Mouse (Mus musculus): ENCODE data around the gene Armcx1. TPM values are rescaled to one million over a fixed set of nuclear protein-coding genes. Genes with fewer than 3 reads are reported as not detected.
A peak's percentile ranks its signal among the peaks of the same experiment; 100 is the strongest.

The Armcx1 gene
- polyA plus RNA-seq (2014; fragmentation: Nextera tagmentation; extraction: Ambion mirVana): 71.9 and 81.9 TPM in 2 replicates

DNA sequence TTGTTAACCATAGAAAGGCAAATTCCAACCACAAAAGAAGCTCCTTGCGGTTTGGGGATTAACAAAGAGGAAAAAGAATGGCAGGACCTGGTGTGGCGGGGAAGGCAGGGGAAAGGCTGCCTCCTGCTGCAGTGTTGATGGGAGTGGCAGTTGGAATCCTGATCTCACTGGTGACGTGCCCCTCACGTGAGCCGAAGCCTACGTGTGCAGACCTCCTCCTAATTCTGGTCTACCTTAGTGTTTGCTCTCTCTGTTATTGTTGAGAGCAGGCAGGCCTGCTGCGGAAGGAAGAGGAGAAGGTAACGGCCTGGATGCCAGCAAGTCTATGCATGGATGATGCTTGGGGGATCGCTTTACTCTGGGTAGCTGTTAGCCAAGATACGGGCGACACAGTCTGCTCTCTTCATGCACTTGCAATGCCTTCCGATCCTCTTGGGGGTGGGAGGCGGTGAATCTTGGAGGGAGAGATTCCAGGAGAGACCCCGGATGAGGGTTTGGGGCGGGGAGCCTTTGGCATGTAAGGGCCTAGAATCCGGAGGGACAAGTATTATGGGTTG lies at the start of gene Armcx1:
TSS of gene Armcx1 (plus strand) at position 212 of the 557 bp plus-strand sequence.
- DNase-seq (ENCODE audit: low spot score) (peak; percentile 76), ATAC-seq (ENCODE audit: low FRiP score) (peak; percentile 97)
- no peaks in the 10 kb centered on the region for H3K4me1 ChIP-seq (replicated peaks; ENCODE audit: control insufficient read depth, insufficient read depth, low read length)
- peak within 1 kb of the TSS; percentile 92 for H3K27ac ChIP-seq
- H3K27me3 ChIP-seq (ENCODE audit: control insufficient read depth, insufficient read depth, low read length): peaks cover 3% of the 10 kb centered on the region
- 14% methylated on average over 16 of the region's 16 CpGs for WGBS
- peak within 1 kb of the TSS; percentile 61 for H3K4me2 ChIP-seq (replicated peaks)
- peaks cover 20% of the 10 kb centered on the region for H3K36me3 ChIP-seq (replicated peaks; ENCODE audit: control insufficient read depth, insufficient read depth)
- H3K9ac ChIP-seq: peak within 1 kb of the TSS; percentile 76
- no peaks in the 10 kb centered on the region for H3K9me3 ChIP-seq (ENCODE audit: control insufficient read depth, low read length)
- H3K4me3 ChIP-seq (replicated peaks; ENCODE audit: low read length): peak within 1 kb of the TSS; percentile 49

DNA sequence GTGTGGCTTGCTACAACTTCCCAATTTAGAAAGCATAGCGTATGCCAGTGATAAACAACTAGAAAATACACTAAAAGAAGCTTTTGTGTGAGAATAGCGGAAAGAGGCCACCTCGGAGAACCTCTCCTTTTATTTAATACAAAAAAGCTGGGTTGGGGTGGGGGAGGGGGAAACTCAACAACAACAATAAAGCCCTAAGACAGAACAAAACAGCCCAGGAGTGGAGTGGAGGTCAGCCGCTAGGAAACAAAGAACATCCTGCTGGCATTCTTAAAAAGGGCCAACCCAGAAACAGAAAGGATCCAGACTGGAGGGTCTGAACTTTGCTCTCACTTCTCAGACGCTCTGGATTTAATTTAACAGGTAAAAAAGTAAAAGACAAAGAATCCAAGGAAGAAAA lies 42.7 kb upstream of the Armcx1 start:
- 25% methylated on average over 5 of the region's 5 CpGs for WGBS
- DNase-seq (ENCODE audit: low spot score): no peak
- no peak for ATAC-seq (ENCODE audit: low FRiP score)

DNA sequence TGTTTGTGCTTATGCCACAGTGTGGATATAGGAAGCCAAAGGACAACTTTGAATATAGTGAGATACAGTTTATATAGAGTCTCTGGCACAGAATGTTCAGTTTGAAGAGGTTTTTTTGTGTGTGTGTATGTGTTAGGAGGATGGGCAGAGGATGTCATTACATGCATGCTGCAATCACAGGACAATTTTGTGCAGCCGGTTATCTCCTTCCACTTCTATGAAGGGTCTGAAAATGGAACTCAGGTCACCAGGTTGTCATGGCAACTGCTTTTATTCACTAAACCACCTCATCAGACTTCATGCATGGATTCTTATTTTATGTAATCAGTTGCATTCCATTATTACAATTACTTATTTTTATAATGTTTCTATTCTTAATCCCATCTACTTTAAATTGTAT lies 41.8 kb upstream of the Armcx1 start:
- H3K36me3 ChIP-seq (replicated peaks; ENCODE audit: control insufficient read depth, insufficient read depth): no peaks in the 10 kb centered on the region
- 0 out of 2 replicates have a peak, but pooled peaks cover 5% of the 10 kb centered on the region for H3K4me1 ChIP-seq (replicated peaks; ENCODE audit: control insufficient read depth, insufficient read depth, low read length)
- DNase-seq (ENCODE audit: low spot score): no peak
- no peak for ATAC-seq (ENCODE audit: low FRiP score)
- 32% methylated on average over 1 of the region's 1 CpGs for WGBS
- no peak overlapping the region for H3K9ac ChIP-seq
- no peak overlapping the region for H3K4me3 ChIP-seq (replicated peaks; ENCODE audit: low read length)
- H3K27me3 ChIP-seq (ENCODE audit: control insufficient read depth, insufficient read depth, low read length): no peaks in the 10 kb centered on the region
- H3K27ac ChIP-seq: peak overlapping the region; percentile 9; the same call in 1 of the 2 replicates
- no peak overlapping the region for H3K4me2 ChIP-seq (replicated peaks)
- no peaks in the 10 kb centered on the region for H3K9me3 ChIP-seq (ENCODE audit: control insufficient read depth, low read length)

More for the DNA sequence above, 42.7 kb upstream of the Armcx1 start:
- Histone ChIP-seq H3K9ac (no peak overlapping the region), H3K27me3 (ENCODE audit: control insufficient read depth, insufficient read depth, low read length) (no peaks in the 10 kb centered on the region), H3K27ac (no peak overlapping the region), H3K4me2 (replicated peaks) (no peak overlapping the region), H3K4me3 (replicated peaks; ENCODE audit: low read length) (no peak overlapping the region), H3K36me3 (replicated peaks; ENCODE audit: control insufficient read depth, insufficient read depth) (no peaks in the 10 kb centered on the region), H3K9me3 (ENCODE audit: control insufficient read depth, low read length) (no peaks in the 10 kb centered on the region), H3K4me1 (replicated peaks; ENCODE audit: control insufficient read depth, insufficient read depth, low read length) (0 out of 2 replicates have a peak, but pooled peaks cover 5% of the 10 kb centered on the region)

DNA sequence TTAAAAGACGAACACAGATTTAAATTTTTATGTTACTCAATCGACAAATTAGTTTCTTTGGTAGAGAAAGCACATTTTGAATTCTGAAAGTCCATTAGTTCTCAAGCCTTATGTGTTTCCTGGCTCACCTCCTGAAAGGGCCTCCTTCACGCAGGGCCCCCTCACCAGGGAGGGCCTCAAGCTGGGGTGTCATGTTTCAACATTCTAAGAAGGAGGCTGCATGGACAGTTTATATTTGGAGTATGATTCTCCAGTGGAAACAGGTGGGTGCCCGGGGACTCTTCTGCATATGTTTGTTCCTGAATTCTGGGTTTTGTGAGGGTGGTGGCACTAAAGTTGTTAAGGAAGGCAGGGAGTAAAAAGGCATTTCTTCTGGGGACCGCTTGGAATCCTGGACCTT lies 32.8 kb upstream of the Armcx1 start:
- Histone ChIP-seq H3K4me3 (replicated peaks; ENCODE audit: low read length) (peak overlapping the region; percentile 56), H3K36me3 (replicated peaks; ENCODE audit: control insufficient read depth, insufficient read depth) (peaks cover 14% of the 10 kb centered on the region), H3K27me3 (ENCODE audit: control insufficient read depth, insufficient read depth, low read length) (no peaks in the 10 kb centered on the region), H3K9me3 (ENCODE audit: control insufficient read depth, low read length) (no peaks in the 10 kb centered on the region), H3K4me2 (replicated peaks) (peak overlapping the region; percentile 55), H3K4me1 (replicated peaks; ENCODE audit: control insufficient read depth, insufficient read depth, low read length) (peaks cover 8% of the 10 kb centered on the region; the same call in 1 of the 2 replicates), H3K27ac (peak overlapping the region; percentile 93), H3K9ac (peak overlapping the region; percentile 70; the same call in 1 of the 2 replicates)
- DNase-seq (ENCODE audit: low spot score) (no peak), ATAC-seq (ENCODE audit: low FRiP score) (no peak)
- WGBS: 42% methylated on average over 5 of the region's 5 CpGs

DNA sequence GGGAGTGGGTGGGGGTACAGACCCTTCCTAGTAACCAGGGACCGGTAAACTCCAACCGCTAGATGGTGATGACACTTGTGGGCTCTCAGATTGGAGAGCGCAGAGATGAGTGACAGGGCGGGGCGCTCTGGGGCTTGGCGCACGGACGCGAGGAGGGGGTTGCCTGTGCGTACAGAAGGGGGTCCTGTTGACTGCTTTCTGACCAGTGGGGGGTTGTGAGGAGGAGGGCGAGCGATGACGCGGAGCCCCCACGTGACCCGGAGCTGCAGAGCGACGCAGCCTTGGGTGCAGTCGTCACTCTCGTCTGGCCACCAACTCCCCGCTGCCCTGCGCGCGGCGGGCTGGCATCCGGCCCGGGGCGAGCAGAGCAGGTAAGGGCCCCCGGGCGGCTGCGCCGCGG lies 31.5 kb upstream of the Armcx1 start, which contains the start of gene Armcx4:
TSS of gene Armcx4 (plus strand) at position 253 of the 400 bp plus-strand sequence.
- 16% methylated on average over 26 of the region's 33 CpGs for WGBS
- peak; percentile 97 for ATAC-seq (ENCODE audit: low FRiP score)
- peak within 1 kb of the TSS; percentile 70 for H3K9ac ChIP-seq
- H3K9me3 ChIP-seq (ENCODE audit: control insufficient read depth, low read length): no peaks in the 10 kb centered on the region
- peak within 1 kb of the TSS; percentile 56 for H3K4me3 ChIP-seq (replicated peaks; ENCODE audit: low read length)
- peaks cover 26% of the 10 kb centered on the region for H3K36me3 ChIP-seq (replicated peaks; ENCODE audit: control insufficient read depth, insufficient read depth)
- peak within 1 kb of the TSS; percentile 55 for H3K4me2 ChIP-seq (replicated peaks)
- peaks cover 8% of the 10 kb centered on the region; the same call in 1 of the 2 replicates for H3K4me1 ChIP-seq (replicated peaks; ENCODE audit: control insufficient read depth, insufficient read depth, low read length)
- H3K27me3 ChIP-seq (ENCODE audit: control insufficient read depth, insufficient read depth, low read length): no peaks in the 10 kb centered on the region
- DNase-seq (ENCODE audit: low spot score): peak; percentile 80
- peak within 1 kb of the TSS; percentile 93 for H3K27ac ChIP-seq

DNA sequence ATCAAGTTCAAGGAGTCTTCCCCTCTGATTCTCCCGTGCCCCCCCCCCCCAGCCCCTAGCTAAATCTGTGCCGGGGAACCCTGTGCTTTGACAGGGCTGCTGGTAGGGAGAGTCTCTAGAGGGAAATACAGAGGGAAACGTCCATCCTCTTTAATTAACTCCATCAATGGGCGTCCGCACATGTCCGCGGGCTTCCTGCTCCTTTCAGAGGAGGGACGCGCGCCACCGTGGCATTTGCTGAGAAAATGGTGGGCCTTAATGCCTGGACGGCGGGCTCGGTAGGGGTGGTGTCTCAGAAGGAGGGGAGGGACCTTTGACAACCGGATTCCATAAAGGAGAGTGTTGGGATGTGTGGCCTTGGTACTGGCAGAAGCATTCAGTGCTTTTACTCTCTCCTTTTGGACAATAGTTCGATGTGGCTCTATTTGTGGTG lies 31.0 kb upstream of the Armcx1 start:
- ATAC-seq (ENCODE audit: low FRiP score) (peak; percentile 63; the same call in 1 of the 2 replicates), DNase-seq (ENCODE audit: low spot score) (peak; percentile 38)
- Histone ChIP-seq H3K4me2 (replicated peaks) (peak overlapping the region; percentile 55), H3K4me3 (replicated peaks; ENCODE audit: low read length) (peak overlapping the region; percentile 56), H3K27me3 (ENCODE audit: control insufficient read depth, insufficient read depth, low read length) (no peaks in the 10 kb centered on the region), H3K27ac (peak overlapping the region; percentile 93), H3K9ac (peak overlapping the region; percentile 70), H3K9me3 (ENCODE audit: control insufficient read depth, low read length) (no peaks in the 10 kb centered on the region), H3K4me1 (replicated peaks; ENCODE audit: control insufficient read depth, insufficient read depth, low read length) (peaks cover 8% of the 10 kb centered on the region; the same call in 1 of the 2 replicates), H3K36me3 (replicated peaks; ENCODE audit: control insufficient read depth, insufficient read depth) (peaks cover 31% of the 10 kb centered on the region)
- 13% methylated on average over 16 of the region's 16 CpGs for WGBS

DNA sequence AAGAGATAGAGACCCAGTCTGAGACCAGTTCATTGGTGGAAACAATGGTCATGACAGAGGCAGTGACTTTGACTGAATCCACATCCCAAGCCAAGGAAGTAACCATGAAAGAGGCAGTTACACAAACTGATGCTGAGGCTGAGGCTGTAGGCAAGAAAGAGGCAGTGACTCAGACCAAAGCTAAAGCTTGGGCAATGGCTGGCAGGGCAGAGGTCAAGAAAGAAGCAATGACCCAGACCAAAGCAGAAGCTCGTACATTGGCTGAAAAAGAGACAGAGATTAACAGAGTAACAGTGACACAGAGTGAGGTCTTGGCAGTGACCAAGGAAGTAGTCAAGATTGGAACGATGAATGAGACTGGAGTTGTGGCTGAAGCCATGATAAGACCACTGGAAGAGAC lies 28.1 kb upstream of the Armcx1 start:
- Histone ChIP-seq H3K9ac (no peak overlapping the region), H3K27ac (no peak overlapping the region), H3K27me3 (ENCODE audit: control insufficient read depth, insufficient read depth, low read length) (no peaks in the 10 kb centered on the region), H3K4me2 (replicated peaks) (no peak overlapping the region), H3K9me3 (ENCODE audit: control insufficient read depth, low read length) (no peaks in the 10 kb centered on the region), H3K4me3 (replicated peaks; ENCODE audit: low read length) (no peak overlapping the region), H3K36me3 (replicated peaks; ENCODE audit: control insufficient read depth, insufficient read depth) (peaks cover 49% of the 10 kb centered on the region), H3K4me1 (replicated peaks; ENCODE audit: control insufficient read depth, insufficient read depth, low read length) (peaks cover 8% of the 10 kb centered on the region; the same call in 1 of the 2 replicates)
- DNase-seq (ENCODE audit: low spot score) (no peak), ATAC-seq (ENCODE audit: low FRiP score) (no peak)
- 75% methylated on average over 2 of the region's 2 CpGs for WGBS

DNA sequence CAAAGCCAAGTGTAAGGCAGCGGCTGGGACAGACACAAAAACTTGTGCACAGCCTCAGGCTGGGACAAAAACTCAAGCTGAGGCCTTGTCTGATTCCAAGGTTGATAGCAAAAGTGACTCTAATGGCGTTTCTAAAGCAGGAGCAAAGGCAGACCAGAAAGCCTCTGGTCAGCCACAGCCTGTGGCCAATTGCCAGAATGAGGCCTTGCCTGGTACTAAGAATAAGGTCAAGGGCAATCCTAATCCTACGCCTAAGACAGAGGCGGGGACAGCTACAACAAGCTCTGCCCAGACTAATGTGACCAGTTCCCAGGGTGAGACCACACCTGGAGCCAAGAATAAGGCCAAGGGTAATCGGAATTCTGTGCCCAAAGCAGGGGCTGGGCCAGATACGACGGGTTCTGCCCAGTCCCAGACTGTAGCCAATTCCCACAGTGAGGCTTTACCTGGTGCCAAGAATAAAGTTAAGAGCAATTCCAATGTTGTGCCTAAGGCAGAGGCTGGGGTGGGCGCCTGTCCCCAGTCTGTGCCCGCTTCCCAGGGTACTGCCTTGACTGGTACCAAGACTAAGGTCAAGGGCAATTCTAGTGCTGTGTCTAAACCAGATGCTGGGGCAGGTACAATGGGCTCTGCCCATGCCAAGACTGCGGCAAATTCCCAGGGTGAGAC lies 26.8 kb upstream of the Armcx1 start:
- Histone ChIP-seq H3K36me3 (replicated peaks; ENCODE audit: control insufficient read depth, insufficient read depth) (peaks cover 57% of the 10 kb centered on the region), H3K4me1 (replicated peaks; ENCODE audit: control insufficient read depth, insufficient read depth, low read length) (peaks cover 4% of the 10 kb centered on the region; the same call in 1 of the 2 replicates), H3K27ac (no peak overlapping the region), H3K9ac (no peak overlapping the region), H3K4me3 (replicated peaks; ENCODE audit: low read length) (no peak overlapping the region), H3K4me2 (replicated peaks) (no peak overlapping the region), H3K27me3 (ENCODE audit: control insufficient read depth, insufficient read depth, low read length) (no peaks in the 10 kb centered on the region), H3K9me3 (ENCODE audit: control insufficient read depth, low read length) (no peaks in the 10 kb centered on the region)
- WGBS: 89% methylated on average over 10 of the region's 10 CpGs
- no peak for ATAC-seq (ENCODE audit: low FRiP score)
- DNase-seq (ENCODE audit: low spot score): no peak

DNA sequence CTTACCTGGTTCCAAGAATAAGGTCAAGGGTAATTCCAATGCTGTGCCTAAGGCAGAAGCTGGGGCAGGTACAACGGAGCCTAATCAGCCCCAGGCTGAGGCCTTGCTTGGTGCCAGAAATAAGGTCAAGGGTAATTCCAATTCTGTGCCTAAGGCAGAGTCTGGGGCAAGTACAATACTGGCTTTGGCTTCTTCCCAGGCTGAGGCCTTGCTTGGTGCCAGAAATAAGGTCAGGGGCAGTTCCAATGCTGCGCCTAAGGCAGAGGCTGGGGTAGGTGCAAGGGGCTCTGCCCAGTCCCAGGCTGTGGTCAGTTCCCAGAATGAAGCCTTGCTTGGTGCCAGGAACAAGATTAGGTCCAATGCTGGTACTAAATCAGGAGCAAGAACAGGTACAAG lies 26.2 kb upstream of the Armcx1 start:
- Histone ChIP-seq H3K9ac (no peak overlapping the region), H3K27ac (no peak overlapping the region), H3K36me3 (replicated peaks; ENCODE audit: control insufficient read depth, insufficient read depth) (peaks cover 57% of the 10 kb centered on the region), H3K4me2 (replicated peaks) (no peak overlapping the region), H3K27me3 (ENCODE audit: control insufficient read depth, insufficient read depth, low read length) (no peaks in the 10 kb centered on the region), H3K4me1 (replicated peaks; ENCODE audit: control insufficient read depth, insufficient read depth, low read length) (peaks cover 4% of the 10 kb centered on the region; the same call in 1 of the 2 replicates), H3K9me3 (ENCODE audit: control insufficient read depth, low read length) (no peaks in the 10 kb centered on the region), H3K4me3 (replicated peaks; ENCODE audit: low read length) (no peak overlapping the region)
- ATAC-seq (ENCODE audit: low FRiP score): no peak
- WGBS: 89% methylated on average over 2 of the region's 2 CpGs
- no peak for DNase-seq (ENCODE audit: low spot score)

Data from hindbrain, embryonic 14.5 days (tissue).